Mouse (Mus musculus) ES-Bruce4 (cell line): ENCODE measurements at regions not wholly inside any gene's neighbourhood (a gene's known extent, or its start where the extent isn't known, plus 50 kb on each side); places are given as distances from the start of the nearest gene placed in this dataset.

Experiments used
- H3K27ac ChIP-seq: 2 replicates; pipeline ENCODE4 v1.5.1; 2012; ENCODE audit warnings: low read length, inconsistent platforms; ENCODE audit not compliant: insufficient read depth
- H3K27me3 ChIP-seq: 2 replicates; pipeline ENCODE4 v1.6.1; 2012; ENCODE audit warnings: mild to moderate bottlenecking, low read length, inconsistent platforms; ENCODE audit not compliant: control insufficient read depth, poor library complexity, insufficient read depth, severe bottlenecking
- H3K36me3 ChIP-seq: 2 replicates; pipeline ENCODE4 v1.6.1; 2012; ENCODE audit warnings: inconsistent platforms, mild to moderate bottlenecking, low read length, moderate library complexity; ENCODE audit not compliant: control insufficient read depth, poor library complexity, insufficient read depth, severe bottlenecking
- H3K4me1 ChIP-seq: one replicate; pipeline ENCODE4 v1.8.1; 2011; ENCODE audit warnings: low read length; ENCODE audit not compliant: control insufficient read depth, insufficient read depth
- H3K4me3 ChIP-seq: 2 replicates; pipeline ENCODE4 v1.5.1; 2011; ENCODE audit warnings: low read depth, mild to moderate bottlenecking, low read length
- H3K9ac ChIP-seq: 2 replicates; pipeline ENCODE4 v1.6.1; 2012; ENCODE audit warnings: low read depth, mild to moderate bottlenecking, inconsistent platforms; ENCODE audit not compliant: poor library complexity, severe bottlenecking
- H3K9me3 ChIP-seq: replicated peaks from 2 replicates; pipeline ENCODE4 v1.6.1; 2012; ENCODE audit warnings: mild to moderate bottlenecking, low read length, inconsistent platforms; ENCODE audit not compliant: control insufficient read depth, poor library complexity, insufficient read depth, severe bottlenecking
- CTCF ChIP-seq: IDR thresholded peaks from one replicate; pipeline ENCODE4 v1.8.1; 2011; ENCODE audit warnings: low read depth, low read length
- EP300 ChIP-seq: IDR thresholded peaks from 2 replicates; pipeline ENCODE4 v1.6.1; 2011; ENCODE audit warnings: low read depth, low read length; ENCODE audit not compliant: insufficient read depth
- POLR2A ChIP-seq: IDR thresholded peaks from one replicate; pipeline ENCODE4 v1.8.1; 2011; ENCODE audit warnings: low read length; ENCODE audit not compliant: insufficient read depth

DNA sequence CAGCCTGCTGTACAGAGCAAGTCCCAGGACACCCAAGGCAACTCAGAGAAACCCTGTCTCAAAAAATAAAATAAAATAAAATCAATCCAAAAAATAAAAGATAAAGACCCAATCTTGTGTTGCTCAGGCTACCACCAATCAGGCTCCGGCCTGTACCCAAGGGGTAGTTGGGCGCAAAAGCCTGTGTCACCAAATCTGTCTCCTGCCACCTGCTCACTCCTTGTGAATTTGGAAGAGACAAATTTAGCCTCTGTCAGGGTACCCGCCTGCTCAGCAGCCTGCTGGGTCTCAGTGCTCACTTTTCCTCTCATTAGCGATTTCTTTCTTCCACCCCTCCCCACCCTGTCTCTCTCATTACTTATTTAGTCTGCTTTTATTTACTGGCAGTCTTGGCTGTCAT, 54.6 kb downstream of the Sox4 start:
- no peaks in the 10 kb centered on the region for H3K27me3 ChIP-seq
- H3K27ac ChIP-seq, result no peak overlapping the region
- no peaks in the 10 kb centered on the region for H3K4me1 ChIP-seq
- H3K9me3 ChIP-seq, result peaks cover 5% of the 10 kb centered on the region
- no peaks in the 10 kb centered on the region for H3K36me3 ChIP-seq
- H3K9ac ChIP-seq, result no peak overlapping the region
- no peak for TF ChIP-seq CTCF
- TF ChIP-seq EP300, result no peak
- TF ChIP-seq POLR2A, result no peak
- no peak overlapping the region for H3K4me3 ChIP-seq

GRCm38 (mm10) chr13:28892896-28893295, 60.6 kb downstream of the Sox4 start:
- Histone ChIP-seq H3K9me3 (peaks cover 5% of the 10 kb centered on the region), H3K36me3 (no peaks in the 10 kb centered on the region), H3K4me3 (no peak overlapping the region), H3K27me3 (no peaks in the 10 kb centered on the region), H3K9ac (no peak overlapping the region), H3K4me1 (no peaks in the 10 kb centered on the region), H3K27ac (no peak overlapping the region)
- TF ChIP-seq EP300, result no peak
- no peak for TF ChIP-seq CTCF
- TF ChIP-seq POLR2A, result no peak

DNA sequence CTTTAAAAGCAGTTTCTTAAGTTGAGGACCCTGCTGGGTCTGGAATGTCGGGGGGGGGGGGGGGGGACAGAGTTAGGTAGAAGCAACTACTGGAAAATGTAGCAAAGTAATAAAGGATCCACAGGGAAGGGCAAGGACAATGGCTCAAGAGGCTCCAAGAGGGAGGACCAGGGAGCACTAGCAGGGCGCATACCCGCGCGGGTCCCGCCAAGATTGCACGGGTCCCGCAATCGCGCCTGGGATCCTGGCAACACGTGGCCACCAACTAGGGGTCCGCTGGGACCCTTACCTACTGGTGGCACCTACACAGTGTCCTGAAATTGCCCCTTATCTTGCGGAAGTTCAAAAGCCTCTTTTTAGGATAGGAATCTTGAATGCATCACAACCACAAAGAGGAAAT, 66.4 kb downstream of the Sox4 start:
- TF ChIP-seq CTCF (no peak), POLR2A (no peak)
- no peaks in the 10 kb centered on the region; the same call in 1 of the 2 replicates for H3K27me3 ChIP-seq
- no peaks in the 10 kb centered on the region for H3K4me1 ChIP-seq
- H3K9me3 ChIP-seq, result no peaks in the 10 kb centered on the region
- no peak overlapping the region for H3K27ac ChIP-seq
- no peaks in the 10 kb centered on the region for H3K36me3 ChIP-seq
- no peak overlapping the region for H3K9ac ChIP-seq
- no peak overlapping the region for H3K4me3 ChIP-seq

DNA sequence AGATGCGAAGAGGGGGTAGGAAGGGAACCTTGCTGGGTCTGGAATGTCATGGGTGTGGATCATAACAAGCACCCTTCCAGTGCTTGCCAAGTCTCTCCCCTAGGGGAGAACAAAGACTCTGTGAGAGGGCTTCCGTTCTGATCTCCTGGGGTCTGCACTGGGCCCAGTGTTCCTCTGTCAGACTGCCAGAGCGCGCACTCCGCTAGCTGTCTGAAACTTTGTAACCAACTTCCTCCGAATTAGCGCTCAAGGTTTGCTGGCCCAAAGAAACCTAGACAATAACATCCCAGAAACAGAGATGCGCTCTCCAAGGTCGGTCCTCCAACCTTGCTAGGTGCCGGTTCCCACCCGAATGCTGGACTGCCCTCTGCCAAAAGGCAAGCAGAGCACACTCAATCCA, 66.8 kb downstream of the Sox4 start:
- Histone ChIP-seq H3K27me3 (no peaks in the 10 kb centered on the region; the same call in 1 of the 2 replicates), H3K9me3 (no peaks in the 10 kb centered on the region), H3K9ac (no peak overlapping the region), H3K27ac (no peak overlapping the region), H3K36me3 (no peaks in the 10 kb centered on the region), H3K4me1 (no peaks in the 10 kb centered on the region), H3K4me3 (no peak overlapping the region)
- TF ChIP-seq POLR2A (no peak), CTCF (no peak), EP300 (0 out of 2 replicates have a peak, but pooled peaks have one; percentile 2)

DNA sequence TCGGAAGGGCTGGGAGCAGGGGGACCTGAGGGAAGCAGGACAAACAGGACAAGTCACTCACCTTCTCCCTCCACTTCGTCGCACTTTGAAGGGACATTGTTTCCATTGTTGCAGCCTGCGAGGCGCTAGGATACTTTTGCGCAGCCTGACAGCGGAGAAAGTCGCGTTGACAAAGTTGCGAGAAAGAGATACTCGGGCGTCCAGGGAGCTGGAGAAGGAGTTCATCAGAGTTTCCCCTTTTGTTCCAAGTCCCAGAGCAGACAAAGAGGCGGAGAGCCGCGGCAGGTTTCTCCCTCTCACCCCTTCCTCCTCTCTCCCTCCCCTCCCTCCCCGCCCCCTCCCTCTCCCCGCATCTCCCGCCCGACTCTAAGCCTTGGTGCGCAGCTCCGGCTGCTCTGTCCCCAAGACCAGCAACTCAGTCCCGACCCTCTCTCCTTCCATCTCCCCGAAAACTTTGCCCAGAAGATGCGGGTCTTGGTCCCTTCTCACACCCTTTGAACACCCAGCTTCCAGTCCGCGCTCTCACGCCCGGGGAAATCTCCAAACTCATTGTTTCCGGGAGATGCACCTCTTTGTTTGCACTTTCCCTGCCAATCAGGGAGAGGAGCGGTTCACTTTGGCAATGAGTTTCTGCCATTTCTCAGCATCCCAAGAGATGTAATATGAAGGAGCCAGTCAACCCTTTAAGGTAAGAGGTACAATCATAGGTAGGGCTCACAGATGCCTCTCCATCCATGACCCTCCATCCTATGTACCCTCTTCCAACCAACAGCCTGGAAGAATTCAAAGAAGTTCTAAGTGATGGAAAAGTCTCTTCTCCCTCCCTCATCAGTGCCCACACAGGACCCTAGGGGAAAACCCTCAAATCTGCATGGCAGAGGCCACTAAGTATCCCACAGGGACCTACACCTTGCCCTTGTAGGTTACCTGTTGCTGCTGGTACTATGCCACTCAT, 68.2 kb downstream of the Sox4 start:
- Histone ChIP-seq H3K27ac (no peak overlapping the region), H3K27me3 (no peaks in the 10 kb centered on the region; the same call in 1 of the 2 replicates), H3K4me3 (peak overlapping the region; percentile 74), H3K9me3 (no peaks in the 10 kb centered on the region), H3K4me1 (no peaks in the 10 kb centered on the region), H3K36me3 (no peaks in the 10 kb centered on the region), H3K9ac (no peak overlapping the region)
- TF ChIP-seq POLR2A, result no peak

DNA sequence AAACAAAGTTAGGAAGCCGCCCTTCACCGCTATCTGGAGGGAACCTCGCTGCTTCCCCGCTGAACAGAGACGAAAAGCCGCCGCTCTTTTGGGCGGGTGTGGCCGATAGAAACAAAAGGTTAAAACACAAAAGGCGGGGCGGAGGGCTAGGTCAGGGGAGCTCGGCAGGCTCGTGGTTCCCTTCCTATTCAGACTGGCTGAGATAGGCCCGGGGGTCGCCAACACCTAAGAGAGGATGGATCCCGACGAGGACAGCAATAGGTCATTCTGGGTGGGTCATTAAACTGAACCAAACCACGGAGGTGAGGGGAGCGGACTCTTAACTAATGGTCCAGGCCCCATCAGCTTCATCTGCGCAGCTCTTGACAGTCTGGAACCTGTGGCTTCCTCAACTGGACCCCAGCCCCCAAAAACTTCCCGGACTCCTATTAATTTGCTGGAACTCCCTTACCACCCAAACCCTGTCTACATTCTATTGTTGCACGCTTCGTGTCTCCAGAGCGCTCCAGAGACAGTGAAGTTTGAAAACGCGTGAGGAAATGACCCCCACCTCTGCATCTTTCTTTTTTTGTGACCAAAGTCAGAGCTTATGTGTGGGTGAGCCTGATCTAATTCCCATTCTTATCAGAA, 69.2 kb downstream of the Sox4 start:
- Histone ChIP-seq H3K4me3 (peak overlapping the region; percentile 38), H3K9ac (no peak overlapping the region), H3K36me3 (no peaks in the 10 kb centered on the region), H3K9me3 (no peaks in the 10 kb centered on the region), H3K27me3 (no peaks in the 10 kb centered on the region; the same call in 1 of the 2 replicates), H3K27ac (no peak overlapping the region), H3K4me1 (no peaks in the 10 kb centered on the region)
- TF ChIP-seq EP300, result peak; percentile 74; the same call in 1 of the 2 replicates
- no peak for TF ChIP-seq CTCF
